Mouse (Mus musculus) right cerebral cortex, postnatal 10 days (tissue): ENCODE results near the gene Tnfaip8l1.

Experiments
- DNase-seq, 2 experiments: peaks; one replicate each; pipeline ENCODE4 v3.0.0; 2021; ENCODE audit warnings: low spot score in 2 of 2

Tnfaip8l1 gene

GRCm38 (mm10) chr17:56137839-56138613 lies 24.3 kb upstream of the Tnfaip8l1 start:
- DNase-seq = no peak

DNA sequence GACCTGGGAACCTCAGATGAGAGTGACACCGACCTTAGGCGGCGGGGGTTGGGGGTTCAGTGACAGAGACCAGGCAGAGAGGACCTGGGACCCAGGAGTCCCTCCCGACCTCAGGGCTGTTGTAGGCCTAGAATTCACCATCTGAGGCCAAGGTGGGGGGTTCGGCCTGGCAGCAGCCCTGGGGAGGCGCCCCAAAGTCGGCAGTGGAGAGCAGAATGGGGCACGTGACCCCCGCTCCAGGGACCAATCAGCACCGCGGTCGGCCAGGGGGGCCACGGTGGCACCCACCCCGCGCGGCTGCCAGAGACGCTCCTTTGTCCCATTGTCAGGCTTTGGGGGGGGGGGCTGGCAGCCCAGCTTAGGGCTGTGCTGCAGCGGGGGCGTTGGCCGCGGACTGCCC lies 22.9 kb upstream of the Tnfaip8l1 start:
- peak; percentile 70 to 75 for DNase-seq

- peak; percentile 84 to 89 for DNase-seq
Observed at GRCm38 (mm10) chr17:56139858-56140595, 22.2 kb upstream of the Tnfaip8l1 start, which contains the start of gene Sema6b. TSS of gene Sema6b (minus strand) at chr17:56140343.

- peak; percentile 75 to 78 for DNase-seq
Observed at GRCm38 (mm10) chr17:56141702-56142605, 20.3 kb upstream of the Tnfaip8l1 start.

GRCm38 (mm10) chr17:56144546-56144945 lies 17.7 kb upstream of the Tnfaip8l1 start:
- DNase-seq = no peak

DNA sequence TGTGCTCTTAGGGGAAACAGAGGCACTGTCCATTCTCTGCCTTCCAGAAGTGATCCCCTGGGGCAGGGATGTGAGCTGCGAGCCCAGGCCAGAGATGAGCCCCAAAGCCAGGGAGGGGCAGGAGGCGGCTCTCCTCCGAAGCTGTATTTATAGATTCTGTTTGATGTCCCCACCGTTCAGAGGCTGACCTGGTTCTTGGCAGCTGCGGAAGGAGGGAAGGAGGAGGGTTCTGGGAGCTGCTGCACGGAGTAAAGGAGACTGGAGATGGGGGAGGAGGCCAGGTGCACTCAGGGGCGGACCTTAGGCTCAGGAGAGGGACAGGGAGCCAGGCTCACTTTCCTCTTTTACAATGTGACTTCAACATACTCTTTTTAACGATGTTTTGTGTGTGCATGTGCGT lies 16.1 kb upstream of the Tnfaip8l1 start:
- DNase-seq = no peak

DNA sequence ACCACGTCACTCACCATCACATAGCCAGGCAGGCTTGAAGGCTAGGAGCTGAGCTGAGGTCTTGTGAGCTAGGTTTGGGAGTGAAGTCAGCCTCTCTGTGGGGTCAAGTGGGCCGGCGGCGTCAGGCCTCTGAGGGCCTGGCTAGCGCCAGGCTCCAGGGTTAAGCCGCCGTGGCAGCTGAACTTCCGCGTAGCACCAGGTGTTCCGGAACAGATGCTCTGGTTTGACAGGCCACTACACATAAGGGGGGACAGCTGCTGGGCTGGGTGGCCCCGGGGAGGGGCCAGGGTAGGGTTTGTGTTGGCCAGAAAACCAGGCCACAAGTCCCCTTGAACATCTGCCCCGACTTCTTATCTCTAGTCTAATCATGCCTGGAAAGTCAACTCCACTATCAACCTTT lies 14.9 kb upstream of the Tnfaip8l1 start:
- no peak for DNase-seq

DNA sequence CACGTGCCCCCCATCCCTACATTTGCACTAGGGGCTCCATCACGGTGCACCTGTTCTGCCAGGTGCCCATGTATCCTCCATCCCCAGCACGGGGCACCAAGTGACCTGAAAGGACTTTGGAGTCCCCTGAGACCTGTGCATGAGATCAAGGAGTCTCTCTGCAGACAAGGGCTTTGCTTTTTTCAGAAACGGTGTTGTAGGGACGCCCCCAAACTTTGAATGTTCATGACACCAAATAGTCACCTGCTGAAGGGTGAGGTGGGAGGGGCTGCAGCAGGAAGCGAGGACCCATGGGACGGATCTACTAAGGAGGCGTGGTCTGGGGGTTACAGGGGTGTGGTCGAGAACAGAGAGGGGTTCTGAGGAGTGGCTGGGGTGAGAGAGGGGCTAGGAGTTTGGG lies 14.0 kb upstream of the Tnfaip8l1 start:
- no peak for DNase-seq

GRCm38 (mm10) chr17:56148790-56149618 lies 13.3 kb upstream of the Tnfaip8l1 start:
- DNase-seq = peak in 1 of 2 experiments; percentile 64

DNA sequence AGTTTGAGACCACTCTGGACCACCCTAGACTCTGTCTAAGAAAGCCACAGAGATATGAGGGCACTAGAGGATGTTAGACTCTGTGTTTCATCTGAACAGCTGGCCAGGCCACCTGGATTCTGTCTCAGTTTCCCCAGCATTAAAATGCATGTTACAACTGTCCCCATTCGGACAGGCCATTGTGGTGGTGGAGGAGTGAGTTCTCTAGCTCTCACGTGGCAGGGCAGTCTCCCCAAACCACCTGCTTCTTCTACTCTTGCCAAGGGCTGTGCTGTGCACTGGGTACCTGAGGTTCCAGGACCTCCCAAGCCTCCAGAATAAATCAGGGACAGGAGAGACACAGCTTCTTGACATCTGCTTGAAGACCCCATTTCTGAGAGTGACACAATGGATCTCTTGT lies 12.4 kb upstream of the Tnfaip8l1 start:
- no peak for DNase-seq

DNA sequence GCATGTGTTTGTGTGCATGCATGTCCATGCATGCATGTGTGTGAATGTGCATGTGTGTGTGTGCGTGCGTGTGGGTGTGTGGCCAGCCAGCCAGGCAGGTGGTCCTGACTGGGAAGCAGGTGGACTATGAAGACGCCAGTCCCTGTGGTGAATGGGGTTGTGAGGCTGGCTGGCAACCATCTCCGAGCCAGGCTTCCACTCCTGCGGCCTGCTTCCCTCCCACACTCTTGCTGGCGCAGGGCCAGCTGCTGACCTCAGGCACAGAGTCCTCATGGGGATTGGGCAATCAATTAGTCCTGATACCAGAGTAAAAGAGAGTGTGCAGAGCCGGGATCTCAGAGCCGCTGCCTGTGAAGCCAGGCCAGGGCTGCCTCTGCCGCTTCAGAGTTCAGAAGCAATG lies 8.6 kb upstream of the Tnfaip8l1 start:
- peak; percentile 60 to 70 for DNase-seq

DNA sequence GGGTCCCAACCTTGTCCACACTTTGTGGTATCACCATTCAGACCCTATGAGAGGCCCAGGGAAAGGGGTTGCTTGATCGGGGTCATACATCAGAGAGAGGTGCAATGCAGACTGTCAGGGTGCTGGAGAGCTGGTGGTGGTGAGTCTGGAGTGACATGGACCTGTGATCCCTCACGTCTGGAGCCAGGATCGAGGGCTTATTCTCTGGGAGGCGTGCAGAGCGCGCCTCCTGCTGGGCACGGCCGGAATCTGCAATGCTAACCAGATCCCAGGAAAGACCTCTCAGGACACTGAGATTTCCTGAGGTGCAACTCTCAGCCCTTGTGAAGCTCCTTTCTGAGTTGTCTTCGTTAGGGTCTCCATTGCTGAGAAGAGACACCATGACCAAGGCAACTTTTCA lies 2.5 kb upstream of the Tnfaip8l1 start:
- peak; percentile 51 to 62 for DNase-seq

- no peak for DNase-seq
Observed at GRCm38 (mm10) chr17:56163523-56164102, 1.3 kb downstream of the Tnfaip8l1 start.

DNA sequence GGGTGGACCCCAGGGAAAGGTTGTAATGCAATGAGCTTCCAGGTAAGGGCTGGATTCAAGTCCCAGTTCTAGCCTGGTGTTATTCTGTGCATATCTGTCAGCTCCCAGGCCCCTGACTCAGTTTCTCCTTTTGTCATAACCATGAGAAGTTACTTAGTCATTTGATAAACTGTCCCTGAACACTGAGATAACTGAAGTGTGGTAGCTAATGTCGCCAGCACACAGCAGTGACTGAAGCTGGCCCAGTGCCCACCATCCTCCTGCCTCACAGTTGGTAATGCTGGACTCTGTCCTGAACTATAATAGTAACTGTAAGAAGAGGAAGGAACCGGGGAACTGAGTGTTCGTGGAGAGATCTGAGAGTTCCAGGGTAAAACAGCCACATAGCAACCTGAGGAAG lies 2.2 kb downstream of the Tnfaip8l1 start:
- no peak for DNase-seq

- no peak for DNase-seq
Observed at GRCm38 (mm10) chr17:56165671-56166070, 3.4 kb downstream of the Tnfaip8l1 start.

- no peak for DNase-seq
Observed at GRCm38 (mm10) chr17:56169830-56170229, 7.6 kb downstream of the Tnfaip8l1 start.

DNA sequence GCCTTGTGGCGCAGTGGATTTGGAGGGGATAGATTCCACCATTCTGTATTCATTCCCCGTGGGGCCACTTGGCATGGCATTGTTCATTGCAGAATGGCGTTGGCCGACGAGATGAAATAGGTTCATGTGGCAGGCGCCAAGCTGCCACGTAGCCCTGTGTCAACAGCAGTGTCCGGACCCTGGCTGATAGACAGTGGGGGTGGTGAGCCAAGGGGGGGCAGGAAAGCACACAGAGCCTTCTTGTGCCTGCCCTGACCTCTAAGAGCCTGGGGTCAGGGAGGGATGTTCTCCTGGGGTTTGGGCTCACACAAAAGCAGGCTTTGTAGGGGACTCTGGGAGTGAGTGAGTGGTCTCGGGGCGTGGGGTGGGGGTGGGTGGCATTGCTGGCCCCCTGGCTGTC lies 8.4 kb downstream of the Tnfaip8l1 start:
- no peak for DNase-seq

DNA sequence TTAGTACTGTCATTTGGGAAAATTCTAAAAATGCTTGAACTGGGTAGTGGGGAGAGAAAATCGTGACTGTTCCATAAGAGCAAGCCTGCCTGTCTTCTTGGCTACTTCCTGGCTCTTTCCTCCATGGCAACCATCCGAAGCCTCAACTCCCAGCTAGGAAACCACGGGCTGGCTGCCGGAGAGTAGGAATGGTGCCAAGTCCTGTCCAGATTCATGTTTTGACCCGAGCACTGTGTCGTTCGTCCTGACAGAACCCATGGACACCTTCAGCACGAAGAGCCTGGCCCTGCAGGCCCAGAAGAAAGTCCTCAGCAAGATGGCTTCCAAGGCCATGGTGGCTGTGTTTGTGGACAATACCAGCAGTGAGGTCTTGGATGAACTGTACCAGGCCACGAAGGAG lies 9.2 kb downstream of the Tnfaip8l1 start:
- no peak for DNase-seq

- DNase-seq = no peak
Observed at GRCm38 (mm10) chr17:56171881-56172280, 9.6 kb downstream of the Tnfaip8l1 start.

DNA sequence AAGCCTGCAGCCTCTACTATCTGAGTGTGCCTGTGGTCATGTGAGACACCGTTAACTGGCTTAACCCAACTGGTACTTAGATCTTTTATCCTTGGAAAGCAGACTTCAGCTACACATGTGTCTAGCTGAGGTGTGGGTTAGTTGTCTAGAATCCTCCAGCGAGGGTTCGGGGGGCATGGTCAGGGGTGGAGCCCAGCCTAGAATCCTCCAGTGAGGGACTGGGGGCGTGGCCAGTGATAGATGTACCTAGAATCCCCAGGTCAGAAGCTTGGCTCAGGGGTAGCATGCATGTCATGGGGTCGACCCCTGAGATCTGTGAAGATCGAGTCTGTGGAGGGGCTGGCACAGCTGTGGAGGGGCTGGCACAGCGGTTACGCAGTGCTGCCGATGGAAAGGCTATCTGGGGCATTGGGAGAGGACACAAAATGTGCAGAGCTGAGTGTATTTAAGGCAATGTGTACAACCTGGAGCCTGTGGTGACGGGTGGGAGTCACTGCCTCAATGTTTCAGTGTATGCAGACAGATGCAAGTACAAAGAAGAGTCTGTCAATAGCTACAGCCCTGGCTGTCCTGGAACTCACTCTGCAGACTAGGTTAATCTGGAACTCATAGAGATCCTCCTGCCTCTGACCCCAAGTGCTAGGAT lies 11.2 kb downstream of the Tnfaip8l1 start:
- no peak for DNase-seq
